Mouse (Mus musculus) heart, adult 8-10 months (tissue): ENCODE data around the gene Cd2. TPM values are rescaled to one million over a fixed set of nuclear protein-coding genes. Genes with fewer than 3 reads are reported as not detected.

Source experiments
- DNase-seq: peaks from one replicate; pipeline ENCODE4 v3.0.0; 2022; ENCODE audit warnings: low spot score
- total RNA-seq, 4 experiments: library from RNA; stranded (reverse); gene quantifications; 2 replicates each; pipeline ENCODE4 v1.2.4; 2022

The Cd2 gene
- total RNA-seq, 4 experiments from 2014 or later = 0.54 to 1.2 (median 1.00) TPM; not detected in 1

GRCm38 (mm10) chr3:101275636-101276300, 12.0 kb downstream of the Cd2 start:
- DNase-seq = no peak

DNA sequence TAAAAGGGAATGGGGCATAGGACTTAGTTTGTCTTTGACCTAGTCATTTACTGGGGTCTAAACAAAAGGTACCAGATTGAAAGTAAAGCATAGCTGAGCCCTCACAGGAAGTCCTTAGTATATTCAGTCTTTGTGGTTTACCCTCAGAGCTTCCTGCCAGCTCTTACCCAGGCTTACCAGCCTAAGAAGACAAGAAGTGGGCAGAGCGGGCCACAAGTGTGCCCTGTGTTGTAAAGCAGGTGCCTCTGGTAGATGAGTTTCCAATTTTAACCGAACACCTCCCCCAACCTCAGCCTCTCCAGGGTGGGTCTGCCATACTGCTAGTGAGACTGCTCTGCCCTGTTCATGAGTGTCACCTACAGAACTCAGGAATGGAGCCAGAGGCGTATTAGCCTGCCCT, 12.9 kb downstream of the Cd2 start:
- DNase-seq = no peak

GRCm38 (mm10) chr3:101274041-101274770, 13.5 kb downstream of the Cd2 start:
- DNase-seq = peak; percentile 41

DNA sequence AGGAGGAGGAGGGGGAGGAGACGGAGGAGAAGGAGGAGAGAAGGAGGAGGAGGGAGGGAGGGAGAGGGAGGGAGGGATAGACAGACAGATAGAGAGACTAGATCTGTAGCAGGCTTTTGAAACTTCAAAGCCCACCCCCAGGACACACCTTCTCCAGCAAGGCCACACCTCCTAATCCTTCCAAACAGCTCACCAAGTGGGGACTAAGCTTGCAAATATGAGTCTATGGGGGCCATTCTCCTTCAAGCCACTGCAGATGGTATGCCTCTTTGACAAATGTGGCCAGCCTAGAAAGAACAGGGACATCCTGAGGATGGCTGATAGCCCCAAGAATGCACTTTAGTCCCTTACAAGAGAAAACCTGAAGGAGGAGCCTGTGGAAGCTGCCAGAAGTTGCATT, 15.6 kb downstream of the Cd2 start:
- DNase-seq = no peak

DNA sequence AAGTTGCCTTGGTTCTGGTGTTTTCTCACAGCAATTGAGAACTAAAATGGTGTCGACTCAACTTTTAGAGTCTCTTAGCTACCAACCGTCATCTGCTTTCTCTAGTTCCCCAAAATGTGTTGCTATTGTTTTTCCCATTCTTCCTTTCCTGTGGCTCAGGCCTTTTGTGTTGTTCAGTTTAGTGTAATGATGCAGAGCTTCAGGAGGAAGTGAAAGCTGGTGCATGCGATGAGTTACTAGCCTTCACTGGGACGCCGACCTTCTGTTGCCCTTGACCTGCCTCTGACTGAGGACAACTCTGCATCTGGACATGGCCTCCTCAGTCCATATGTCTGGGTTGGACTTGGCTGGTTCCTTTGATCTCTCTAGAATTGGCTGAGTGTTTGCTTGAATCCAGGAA, 16.9 kb downstream of the Cd2 start:
- DNase-seq = no peak

- DNase-seq = no peak
Observed at GRCm38 (mm10) chr3:101268361-101268760, 19.4 kb downstream of the Cd2 start.

- DNase-seq = no peak
Observed at GRCm38 (mm10) chr3:101265561-101266091, 22.1 kb downstream of the Cd2 start.

DNA sequence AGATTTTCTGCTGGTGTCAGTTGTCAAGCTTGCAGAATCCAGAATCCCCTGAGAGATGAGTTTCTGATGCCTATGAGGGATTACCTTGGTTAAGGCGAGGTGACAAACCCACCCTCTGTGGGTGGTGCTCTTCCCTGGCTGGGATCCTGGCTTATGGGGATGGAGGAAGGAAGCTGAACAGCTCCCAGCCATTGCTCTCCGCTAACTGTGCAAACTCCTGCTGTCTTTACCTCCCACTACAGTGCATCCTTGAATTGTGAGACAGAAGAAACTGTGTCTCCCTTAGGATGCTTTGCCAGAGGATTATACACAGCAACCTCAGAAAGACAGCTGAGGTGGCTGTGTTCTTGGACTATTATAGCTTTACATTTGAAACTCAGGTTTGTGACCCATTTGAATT, 28.8 kb downstream of the Cd2 start:
- no peak for DNase-seq

DNA sequence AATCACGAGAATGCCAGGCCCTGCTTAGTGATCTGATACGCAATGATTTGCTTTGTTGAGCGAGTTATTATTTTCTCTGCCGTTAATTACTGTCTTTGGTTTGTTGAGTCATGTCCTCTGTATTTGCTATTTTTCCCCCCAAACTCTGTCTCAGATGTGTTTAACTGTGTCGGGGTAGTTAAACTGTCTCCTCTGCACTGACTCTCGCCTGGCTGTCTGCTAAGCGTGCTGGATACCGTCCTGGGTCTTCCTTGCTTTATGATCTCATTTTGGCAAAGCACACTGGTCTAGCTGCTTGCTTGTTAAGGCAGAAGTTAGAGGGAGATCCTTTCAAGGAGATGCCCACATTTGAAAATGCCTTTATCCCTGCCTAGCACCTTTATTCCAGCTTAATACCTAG, 31.6 kb downstream of the Cd2 start:
- DNase-seq = no peak

DNA sequence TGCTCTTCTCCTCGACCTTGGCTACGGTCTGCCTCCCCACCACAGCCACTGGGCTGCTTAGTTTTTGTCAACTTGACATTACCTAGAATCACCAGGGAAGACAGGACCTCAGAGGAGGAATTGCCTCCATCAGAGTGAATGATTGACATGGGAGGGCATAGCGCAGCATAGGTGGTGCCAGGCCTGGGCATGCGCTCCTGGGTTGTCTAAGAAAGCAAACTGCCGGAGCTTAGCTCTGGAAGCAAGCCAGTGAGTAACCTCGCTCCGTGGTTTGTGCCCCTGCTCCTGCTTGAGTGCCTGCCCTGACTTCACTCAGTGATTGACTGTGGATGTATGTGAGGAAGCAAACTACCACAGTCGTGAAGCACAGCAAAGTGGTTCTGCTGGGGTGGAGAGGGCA, 35.6 kb downstream of the Cd2 start:
- no peak for DNase-seq

- DNase-seq = no peak
Observed at GRCm38 (mm10) chr3:101249846-101250245, 37.9 kb downstream of the Cd2 start.

- no peak for DNase-seq
Observed at GRCm38 (mm10) chr3:101245212-101245611, 42.5 kb downstream of the Cd2 start.

DNA sequence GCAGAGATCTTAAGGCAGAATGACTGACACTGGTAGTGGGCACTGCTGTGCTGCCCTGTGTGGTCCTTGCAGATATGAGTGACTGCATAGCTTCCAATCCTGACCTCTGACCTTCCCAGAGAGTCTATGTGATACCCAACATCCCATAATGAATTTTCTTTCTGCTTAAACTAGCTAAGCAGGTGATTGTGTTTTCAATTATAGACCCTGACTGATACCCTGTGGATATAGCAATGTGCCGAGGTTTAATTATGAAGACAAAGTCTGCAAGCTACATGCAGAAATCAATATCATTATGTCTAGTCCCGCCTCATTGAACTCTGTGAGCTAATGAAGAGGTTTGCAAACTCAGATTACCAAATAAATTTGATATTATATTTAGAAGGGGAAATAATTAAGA, 44.7 kb downstream of the Cd2 start:
- no peak for DNase-seq

- DNase-seq = no peak
Observed at GRCm38 (mm10) chr3:101241866-101242265, 45.9 kb downstream of the Cd2 start.

- no peak for DNase-seq
Observed at GRCm38 (mm10) chr3:101240859-101241258, 46.9 kb downstream of the Cd2 start.

GRCm38 (mm10) chr3:101239236-101239635, 48.5 kb downstream of the Cd2 start:
- no peak for DNase-seq

GRCm38 (mm10) chr3:101238695-101239094, 49.0 kb downstream of the Cd2 start:
- DNase-seq = no peak

DNA sequence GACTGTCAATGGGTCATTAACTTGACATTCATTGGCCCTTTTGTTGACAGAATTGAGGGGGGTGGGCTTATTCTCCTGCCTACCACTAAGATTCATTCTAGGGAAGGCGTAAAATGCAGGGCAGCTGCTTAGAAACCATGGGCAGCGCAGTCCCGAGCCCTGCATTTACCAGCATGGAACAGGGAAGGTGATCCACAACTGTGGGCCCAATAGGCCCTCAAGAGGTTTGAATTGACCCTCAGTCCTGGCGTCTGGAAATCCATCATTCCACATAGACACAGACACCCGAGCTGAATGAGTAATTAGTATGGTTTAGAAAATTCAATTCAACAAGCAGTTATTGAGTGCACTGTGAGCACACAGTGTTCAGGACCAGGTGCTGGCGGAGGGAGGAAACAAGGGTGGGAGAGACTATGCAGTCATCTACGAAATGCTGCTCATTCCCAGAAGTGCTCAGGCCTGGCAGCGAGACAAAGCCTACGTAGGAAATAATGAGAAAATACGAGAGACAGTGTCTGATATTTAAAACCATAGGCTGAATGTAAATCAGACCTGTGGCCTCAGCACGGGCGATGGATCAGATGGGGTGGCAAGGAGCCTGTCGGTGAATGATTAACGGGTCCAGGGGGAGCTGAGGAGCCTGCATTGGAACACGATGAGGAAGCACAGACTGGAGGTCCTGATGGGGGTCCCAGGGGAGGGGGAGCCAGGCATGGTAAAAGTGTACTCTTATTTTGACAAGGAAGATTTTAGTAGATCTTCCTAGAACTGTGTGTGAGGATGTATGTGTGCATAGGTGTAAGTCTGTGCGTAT, 50.5 kb downstream of the Cd2 start:
- DNase-seq = no peak

GRCm38 (mm10) chr3:101236261-101236660, 51.5 kb downstream of the Cd2 start:
- DNase-seq = no peak

- no peak for DNase-seq
Observed at GRCm38 (mm10) chr3:101235321-101235720, 52.4 kb downstream of the Cd2 start.

DNA sequence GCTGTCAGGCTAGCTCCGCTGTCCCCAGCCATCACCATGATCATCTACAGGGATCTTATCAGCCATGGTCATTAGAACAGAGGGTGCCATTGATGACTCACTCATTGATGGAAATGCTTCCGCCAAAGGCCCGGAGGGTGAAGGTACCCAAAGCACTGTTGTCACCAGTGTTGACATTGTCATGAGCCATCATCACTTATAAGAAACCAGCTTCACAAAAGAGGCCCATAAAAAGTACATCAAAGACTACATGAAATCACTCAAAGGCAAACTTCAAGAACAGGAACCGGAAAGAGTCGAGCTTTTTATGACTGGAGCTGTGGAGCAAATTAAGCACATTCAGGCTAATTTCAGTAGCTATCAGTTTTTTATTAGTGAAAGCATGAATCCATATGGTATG, 54.3 kb downstream of the Cd2 start:
- no peak for DNase-seq

DNA sequence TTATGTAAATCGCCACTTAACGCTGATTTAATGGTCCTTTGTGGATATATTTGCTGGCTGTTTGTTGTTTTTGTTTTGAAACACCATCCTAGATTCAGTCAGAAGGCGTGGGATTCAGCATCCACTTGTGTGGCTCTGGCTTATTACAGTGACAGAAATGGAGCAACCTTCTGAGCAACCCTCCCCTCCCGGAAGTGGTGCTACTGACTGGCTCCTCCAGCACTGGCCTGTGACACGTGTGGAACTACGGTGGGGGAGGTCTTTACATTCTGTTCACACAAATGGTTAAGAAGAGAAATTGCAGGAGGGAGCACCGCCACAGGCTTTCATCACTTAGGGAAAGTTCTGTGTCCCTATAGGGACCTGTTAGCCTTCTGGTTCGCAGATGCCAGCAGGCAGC, 55.2 kb downstream of the Cd2 start:
- DNase-seq = no peak
